Mouse (Mus musculus) T-cell, adult 2 months (primary cell): ENCODE results near the gene Gm20518.

ENCODE experiments used
- DNase-seq: peaks from one replicate; pipeline ENCODE4 v3.0.0; 2022; ENCODE audit warnings: low spot score

Gm20518 gene

GRCm38 (mm10) chr16:17843701-17844365, 47.6 kb downstream of the Gm20518 start:
- no peak for DNase-seq

- no peak for DNase-seq
Observed at GRCm38 (mm10) chr16:17842437-17842836, 49.0 kb downstream of the Gm20518 start.

DNA sequence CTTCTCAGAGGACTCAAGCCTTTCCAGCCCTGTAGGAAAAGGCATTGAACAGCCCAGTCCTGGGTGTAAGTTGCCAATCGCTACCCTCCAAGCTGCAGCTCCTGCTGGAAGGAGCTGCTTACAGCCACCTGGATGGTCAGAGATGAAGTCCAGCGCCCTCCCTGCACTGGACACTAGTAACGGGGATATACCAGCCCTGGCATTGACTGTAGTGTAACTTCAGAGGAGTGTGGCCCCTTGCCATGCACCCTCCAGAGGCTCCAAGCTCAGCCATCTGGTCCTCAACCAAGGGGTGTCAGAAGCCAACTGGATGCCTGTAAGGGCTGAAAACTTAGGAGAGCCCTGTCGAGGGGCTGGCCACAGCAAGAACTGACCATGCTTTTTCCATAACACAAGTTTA, 51.5 kb downstream of the Gm20518 start:
- DNase-seq, result no peak

DNA sequence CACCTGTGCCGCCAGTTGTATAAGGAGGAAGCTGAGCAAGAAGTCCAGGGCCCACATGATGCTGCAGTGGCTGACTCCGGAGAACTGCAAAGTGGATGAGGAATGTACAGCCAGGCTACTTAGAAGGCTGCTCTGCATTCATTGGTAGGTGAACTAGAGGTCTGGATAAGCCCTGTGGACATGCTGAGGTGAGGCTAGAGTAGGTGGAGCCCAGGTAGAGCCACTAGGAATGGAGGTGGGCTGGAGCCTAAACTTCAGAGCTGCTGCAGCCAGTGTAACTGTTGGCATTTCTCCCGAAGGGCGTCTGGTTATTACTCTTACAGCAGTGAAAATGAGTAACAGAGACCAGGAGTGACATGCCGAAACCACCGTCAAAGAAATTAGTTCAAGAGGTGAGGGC, 53.4 kb downstream of the Gm20518 start, which contains the start of gene Car15:
Car15 (minus strand) TSS at position 314 of the 400 bp plus-strand sequence.
- DNase-seq, result no peak

DNA sequence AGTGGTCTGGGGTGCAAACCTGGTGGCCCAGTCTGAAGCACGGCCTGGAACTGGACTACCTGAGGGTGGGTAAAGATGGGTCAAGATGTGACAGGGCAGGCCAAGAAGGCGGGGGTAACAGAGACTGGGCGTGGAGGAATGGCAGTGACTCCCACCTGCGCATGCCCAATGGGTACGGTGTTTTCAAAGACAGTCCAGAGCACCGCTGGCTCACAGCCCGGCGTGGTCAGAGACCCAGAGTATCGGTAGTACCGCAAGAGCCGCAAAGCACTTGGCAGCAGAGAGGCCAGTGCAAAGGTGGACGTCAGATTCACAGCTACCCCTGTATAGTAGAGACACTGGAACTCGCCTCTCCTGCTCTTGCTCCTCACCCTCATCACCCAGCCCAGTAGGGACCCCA, 56.0 kb downstream of the Gm20518 start:
- no peak for DNase-seq

GRCm38 (mm10) chr16:17834543-17834942, 56.9 kb downstream of the Gm20518 start:
- no peak for DNase-seq

DNA sequence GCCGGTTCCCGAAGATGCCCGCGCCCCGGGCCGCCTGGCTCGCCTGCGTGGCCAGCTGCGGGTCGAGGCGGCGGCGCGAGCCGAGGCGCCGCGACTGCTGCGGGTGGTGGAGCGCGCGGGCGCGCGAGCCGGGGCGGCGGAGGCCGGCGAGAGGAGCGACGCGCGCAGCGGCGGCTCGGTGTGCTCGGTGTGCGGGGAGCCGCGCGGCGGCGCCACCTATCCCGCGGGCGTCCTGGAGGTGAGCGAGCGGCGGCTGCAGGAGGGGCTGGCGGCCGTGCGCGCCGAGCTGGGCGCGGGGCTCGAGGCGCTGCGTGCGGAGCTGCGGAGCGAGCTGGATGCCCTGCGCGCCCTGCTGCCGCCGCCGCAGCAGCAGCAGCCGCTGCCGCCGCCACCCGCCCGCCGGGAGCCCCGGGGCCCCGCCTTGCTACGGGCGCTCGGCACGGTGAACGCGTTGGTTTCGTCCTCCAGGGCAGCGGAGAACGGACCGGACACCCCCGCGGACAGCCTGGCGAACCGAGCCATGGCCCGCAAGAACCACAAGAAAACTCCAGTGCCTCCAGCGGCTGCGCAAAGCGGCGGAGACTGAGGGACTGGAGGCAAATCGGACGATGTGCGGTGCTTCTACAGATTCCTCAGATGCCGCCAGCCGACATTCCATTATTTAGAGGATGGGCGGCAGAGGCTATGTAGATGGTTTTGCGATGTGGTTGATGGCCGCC, 57.6 kb downstream of the Gm20518 start:
- no peak for DNase-seq

DNA sequence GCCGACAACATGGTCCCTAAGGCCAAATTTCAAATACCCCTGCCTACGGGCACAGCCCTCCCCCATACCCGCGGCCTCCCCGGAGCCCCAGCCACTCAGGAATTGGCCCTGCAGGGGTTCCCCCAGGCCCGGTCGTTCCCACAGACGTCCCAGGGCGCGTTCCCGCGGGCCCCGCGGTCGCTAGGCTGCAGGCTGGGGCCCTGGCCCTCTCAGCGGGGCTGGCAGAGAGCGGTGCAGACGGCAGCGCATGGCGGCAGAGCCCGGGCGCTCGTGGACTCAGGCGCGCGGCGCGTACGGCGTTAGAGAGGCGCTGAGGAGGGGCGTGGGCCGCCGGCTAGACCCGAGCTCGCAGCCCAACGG, 58.2 kb downstream of the Gm20518 start:
- no peak for DNase-seq

DNA sequence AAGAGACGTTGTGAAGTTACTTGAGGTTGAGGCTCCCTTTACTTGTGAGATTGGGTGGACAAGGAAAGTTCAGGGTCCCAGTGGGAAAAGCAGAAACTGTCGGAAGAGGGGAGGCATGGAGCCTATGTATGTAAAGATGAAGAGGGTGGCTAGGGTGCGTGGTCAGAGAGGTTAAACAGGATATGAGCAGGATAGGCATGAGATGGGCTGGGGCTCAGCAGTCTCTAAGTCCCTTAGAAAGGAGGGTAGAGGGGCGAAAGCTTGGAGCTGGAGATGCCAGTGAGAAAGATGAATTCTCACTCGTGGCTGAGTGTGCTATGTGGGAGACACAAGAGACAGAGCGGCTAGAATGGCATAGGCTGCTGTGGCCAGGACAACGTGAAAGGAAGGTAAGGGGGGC, 58.6 kb downstream of the Gm20518 start, which contains the start of gene B830017H08Rik:
B830017H08Rik (plus strand) TSS at position 301 of the 400 bp plus-strand sequence.
- no peak for DNase-seq

DNA sequence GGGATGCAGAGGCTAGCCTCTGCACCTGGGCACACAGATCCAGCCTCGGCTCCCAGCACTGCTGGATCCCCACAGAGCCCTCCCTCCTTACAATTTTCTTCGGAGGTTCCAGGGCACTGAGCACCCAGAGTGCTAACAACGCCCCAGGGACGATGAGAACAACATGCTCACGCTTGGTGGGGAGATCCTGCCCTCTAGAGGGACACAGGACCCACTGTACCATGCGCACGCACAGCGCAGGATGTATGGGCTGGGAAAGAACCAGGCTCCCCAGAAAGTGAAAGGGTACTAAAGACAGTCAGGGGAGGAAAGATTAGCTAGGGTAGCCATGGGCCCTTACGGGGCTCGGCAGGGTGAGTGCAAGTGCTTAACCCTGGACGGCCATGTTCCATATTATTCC, 59.7 kb downstream of the Gm20518 start:
- DNase-seq, result no peak

DNA sequence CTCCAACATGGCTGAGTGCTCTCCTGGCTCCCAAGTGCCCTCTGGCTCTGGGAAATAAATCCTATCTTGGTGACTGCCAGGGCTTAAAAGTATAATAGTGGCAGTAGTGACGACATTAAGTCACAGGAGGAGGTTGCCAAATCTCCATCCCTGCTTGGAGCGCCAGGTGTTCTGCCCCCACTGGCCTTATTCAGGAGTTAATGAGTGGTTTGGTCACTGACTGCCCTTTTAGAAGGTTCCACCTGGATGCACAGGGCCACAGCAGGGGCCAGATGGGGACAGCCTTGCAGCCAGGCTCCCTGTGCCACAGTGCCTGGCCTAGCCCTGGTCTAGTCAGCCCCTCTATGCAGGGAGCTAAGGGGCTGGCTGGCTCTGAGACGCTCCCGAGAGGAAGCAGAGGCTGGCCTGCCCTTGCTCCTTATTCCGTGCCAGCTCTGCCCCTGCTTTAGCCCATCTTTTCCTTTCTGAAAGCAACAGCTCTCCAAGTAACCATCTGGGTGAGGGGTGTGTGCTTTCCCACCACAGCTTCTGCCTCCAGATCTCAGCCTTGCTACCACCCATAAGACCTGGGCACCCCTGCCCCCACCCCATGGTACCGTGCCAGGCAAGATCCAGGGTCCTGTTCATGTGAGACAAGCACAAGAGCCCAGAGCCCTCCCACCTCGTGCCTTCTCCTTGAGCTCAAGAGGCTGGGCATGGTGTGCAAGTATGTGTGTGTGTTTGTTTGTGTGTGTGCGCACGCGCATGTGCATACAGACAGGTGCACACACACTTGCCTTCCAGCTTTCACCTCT, 60.9 kb downstream of the Gm20518 start:
- no peak for DNase-seq

GRCm38 (mm10) chr16:17828867-17829266, 62.6 kb downstream of the Gm20518 start:
- no peak for DNase-seq

DNA sequence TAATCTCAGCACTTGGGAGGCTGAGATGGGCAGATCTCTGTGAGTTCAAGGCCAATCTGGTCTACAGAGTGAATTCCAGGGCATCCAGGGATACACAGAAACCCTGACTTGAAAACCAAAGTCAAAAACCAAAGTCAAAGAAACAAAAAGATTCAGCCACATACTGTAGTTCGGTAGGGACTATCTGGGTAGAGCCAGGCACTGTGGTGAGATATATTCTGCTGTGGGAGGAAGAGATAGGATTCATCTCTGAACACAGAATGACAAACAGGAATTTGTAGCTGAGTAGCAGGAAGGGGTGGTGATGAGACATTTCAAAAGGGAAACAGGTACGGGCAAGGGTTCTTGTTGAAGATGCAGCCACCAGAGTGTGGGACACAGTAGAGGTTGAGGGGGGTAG, 63.2 kb downstream of the Gm20518 start:
- no peak for DNase-seq

DNA sequence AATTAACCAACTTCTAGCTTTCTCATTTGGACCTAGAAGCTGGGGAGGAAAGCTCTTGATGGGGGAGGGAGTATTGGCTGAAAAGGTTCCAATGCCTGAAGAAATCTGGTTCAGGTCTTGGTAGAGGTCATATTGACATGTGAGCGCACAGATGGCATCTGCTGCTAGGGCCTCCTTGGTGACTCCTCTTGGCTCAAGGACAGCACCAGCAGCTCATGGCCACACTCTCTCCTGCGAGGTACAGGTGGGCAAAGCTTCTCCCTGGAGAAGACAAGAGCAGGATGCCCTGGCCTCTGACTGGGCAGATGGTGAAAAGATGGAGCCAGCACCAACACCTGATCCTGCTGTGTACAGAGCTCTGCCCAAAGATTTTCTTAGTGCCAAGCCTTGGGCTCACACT, 65.0 kb downstream of the Gm20518 start:
- no peak for DNase-seq

- no peak for DNase-seq
Observed at GRCm38 (mm10) chr16:17816528-17816927, 74.9 kb downstream of the Gm20518 start.

DNA sequence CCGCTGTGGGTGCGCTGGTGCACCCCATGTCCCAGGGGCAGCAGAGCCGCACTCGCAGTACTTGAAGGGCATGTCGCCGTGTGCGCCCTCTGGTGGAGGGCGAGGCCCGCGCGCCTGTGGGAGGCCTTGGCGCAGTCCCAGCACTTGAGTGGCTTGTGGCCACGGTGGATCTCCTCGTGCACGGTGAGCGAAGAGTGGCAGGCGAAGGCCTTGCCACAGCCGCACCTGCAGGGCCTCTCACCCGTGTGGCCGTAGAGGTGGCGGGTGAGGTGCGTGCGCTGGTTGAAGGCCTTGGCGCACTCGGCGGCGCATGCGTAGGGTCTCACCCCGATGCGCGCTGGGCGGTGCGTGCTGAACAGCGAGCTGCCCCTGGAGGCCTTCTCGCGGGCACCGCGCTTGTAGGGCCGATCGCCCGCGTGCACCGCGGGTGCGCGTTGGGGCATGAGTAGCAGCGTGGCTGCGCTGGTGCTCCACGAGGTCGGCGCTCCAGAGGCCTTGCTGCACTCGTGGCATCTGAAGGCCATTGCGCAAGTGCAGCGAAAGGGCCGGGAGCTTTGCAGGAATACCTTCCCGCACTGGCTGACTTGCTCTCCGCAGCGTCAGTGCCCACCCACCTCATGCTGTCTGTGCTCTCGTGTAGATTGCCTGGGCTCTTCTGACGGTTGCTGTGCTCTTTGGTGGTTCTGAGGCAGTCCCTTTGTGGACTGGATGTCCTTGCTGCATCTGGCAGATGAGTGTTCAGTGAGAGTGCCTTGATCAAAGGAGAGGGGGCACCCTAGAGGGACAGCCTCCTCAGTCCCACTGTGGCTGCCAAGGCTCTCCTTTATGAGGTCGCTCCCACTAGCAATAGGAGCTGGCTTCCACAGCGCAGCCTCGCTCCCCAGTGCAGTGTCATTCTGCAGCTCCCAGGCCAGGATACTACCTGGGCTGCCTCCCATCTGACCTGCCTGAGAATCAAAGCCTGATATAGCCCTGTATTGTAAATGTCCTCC, 75.8 kb downstream of the Gm20518 start:
- peak; percentile 74 for DNase-seq

DNA sequence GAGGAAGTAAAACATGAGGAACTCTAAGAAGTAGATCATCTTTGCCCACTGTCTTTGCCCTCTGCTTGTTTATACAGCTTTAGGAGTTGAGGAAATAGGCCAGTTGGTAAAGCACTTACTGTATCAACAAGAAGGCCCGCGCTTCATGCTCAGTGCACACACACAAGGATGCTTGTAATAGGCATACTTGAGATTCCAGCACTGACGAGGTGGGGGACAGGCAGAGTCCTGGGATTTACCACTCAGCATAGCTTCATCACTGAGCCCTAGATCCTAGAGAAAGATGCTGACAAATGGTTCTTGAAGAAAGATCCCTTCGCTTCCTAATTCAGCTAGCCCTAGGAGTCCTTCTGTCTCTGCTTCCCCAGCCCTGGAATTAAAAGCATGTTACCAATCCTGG, 78.3 kb downstream of the Gm20518 start:
- DNase-seq, result no peak

GRCm38 (mm10) chr16:17812120-17812519, 79.4 kb downstream of the Gm20518 start:
- peak; percentile 32 for DNase-seq

- DNase-seq, result no peak
Observed at GRCm38 (mm10) chr16:17809711-17810110, 81.8 kb downstream of the Gm20518 start.

DNA sequence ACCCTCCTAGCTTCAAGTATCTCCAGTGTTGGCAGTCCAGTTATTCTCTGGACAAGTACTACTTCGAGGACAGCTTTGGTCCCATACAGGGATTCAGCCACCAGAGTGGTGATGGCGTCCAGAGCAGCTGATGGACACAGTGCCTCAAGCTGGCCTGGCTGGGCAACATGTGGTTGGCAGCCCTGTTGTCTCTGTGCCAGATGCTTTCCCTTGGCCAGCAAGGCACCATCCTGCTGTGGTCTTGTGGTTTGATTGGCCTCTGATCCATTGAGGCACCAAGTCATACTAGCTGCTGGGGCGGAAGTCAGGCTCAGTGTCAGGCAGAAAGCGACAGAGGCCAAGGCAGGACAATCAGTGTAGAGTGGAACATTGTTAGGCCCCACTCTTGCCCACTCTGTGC, 82.3 kb downstream of the Gm20518 start:
- DNase-seq, result no peak

- DNase-seq, result peak; percentile 87
Observed at GRCm38 (mm10) chr16:17807192-17808009, 84.1 kb downstream of the Gm20518 start.
